Mouse (Mus musculus) MEL (cell line): ENCODE measurements at regions not wholly inside any gene's neighbourhood (a gene's known extent, or its start where the extent isn't known, plus 50 kb on each side); places are given as distances from the start of the nearest gene placed in this dataset.

Experiments used
- DNase-seq: peaks from one replicate; pipeline ENCODE4 v3.0.0; 2011; ENCODE audit warnings: low read depth, low spot score
- H3K27ac ChIP-seq: 2 replicates; pipeline ENCODE4 v1.5.1; 2012; ENCODE audit warnings: low read depth, mild to moderate bottlenecking, control low read depth, low read length, moderate library complexity; ENCODE audit not compliant: control insufficient read depth
- H3K27me3 ChIP-seq, 2 experiments: fragments of 150-350 bp in 1 of 2; sonication (generic) in 1 of 2; 2 replicates each; pipeline ENCODE4 v1.6.1; 2012; ENCODE audit warnings: low read length in 2 of 2, mild to moderate bottlenecking in 2 of 2, improper control_type of control experiment in 1 of 2, moderate library complexity in 1 of 2; ENCODE audit not compliant: insufficient read depth in 2 of 2, control insufficient read depth in 1 of 2
- H3K36me3 ChIP-seq, 2 experiments: 2 replicates each; pipeline ENCODE4 v1.6.1; 2012 to 2014; ENCODE audit warnings: low read length in 2 of 2, improper control_type of control experiment in 1 of 2, inconsistent platforms in 1 of 2, mild to moderate bottlenecking in 1 of 2; ENCODE audit not compliant: insufficient read depth in 2 of 2, control insufficient read depth in 1 of 2
- H3K4me1 ChIP-seq, 2 experiments: fragments of 150-350 bp in 1 of 2; sonication (generic) in 1 of 2; 2 replicates each; pipeline ENCODE4 v1.6.1; 2012; ENCODE audit warnings: low read length in 2 of 2, improper control_type of control experiment in 1 of 2, mild to moderate bottlenecking in 1 of 2; ENCODE audit not compliant: insufficient read depth in 2 of 2, control insufficient read depth in 1 of 2
- H3K4me3 ChIP-seq, 2 experiments: fragments of 150-350 bp in 1 of 2; sonication (generic) in 1 of 2; 2 replicates each; pipeline ENCODE4 v1.5.1; 2012; ENCODE audit warnings: low read depth in 2 of 2, low read length in 2 of 2, mild to moderate bottlenecking in 2 of 2, moderate library complexity in 2 of 2, control low read depth in 1 of 2, improper control_type of control experiment in 1 of 2; ENCODE audit not compliant: control insufficient read depth in 1 of 2, insufficient read depth in 1 of 2
- H3K79me2 ChIP-seq: 2 replicates; pipeline ENCODE4 v1.6.1; 2012; ENCODE audit warnings: mild to moderate bottlenecking, low read length, moderate library complexity; ENCODE audit not compliant: control insufficient read depth, poor library complexity, insufficient read depth
- H3K9ac ChIP-seq: 2 replicates; pipeline ENCODE4 v1.6.1; 2012; ENCODE audit warnings: low read depth, mild to moderate bottlenecking, control low read depth, low read length, moderate library complexity; ENCODE audit not compliant: control insufficient read depth, poor library complexity, severe bottlenecking
- H3K9me3 ChIP-seq: fragments of 150-350 bp; sonication (generic); replicated peaks from 2 replicates; pipeline ENCODE4 v1.6.1; 2012; ENCODE audit warnings: mild to moderate bottlenecking, low read length, improper control_type of control experiment, moderate library complexity; ENCODE audit not compliant: insufficient read depth
- BHLHE40 ChIP-seq: IDR thresholded peaks from 2 replicates; pipeline ENCODE4 v1.6.1; 2012; ENCODE audit warnings: low read depth, mild to moderate bottlenecking, inconsistent platforms, low read length, improper control_type of control experiment, borderline replicate concordance
- CHD1 ChIP-seq: IDR thresholded peaks from 2 replicates; pipeline ENCODE4 v1.6.1; 2012; ENCODE audit warnings: low read depth, mild to moderate bottlenecking, inconsistent platforms, low read length, improper control_type of control experiment
- CHD2 ChIP-seq: IDR thresholded peaks from 2 replicates; pipeline ENCODE4 v1.6.1; 2011; ENCODE audit warnings: low read length, improper control_type of control experiment
- E2F4 ChIP-seq: IDR thresholded peaks from 2 replicates; pipeline ENCODE4 v1.6.1; 2011; ENCODE audit warnings: low read depth, low read length, improper control_type of control experiment, borderline replicate concordance
- ELF1 ChIP-seq: IDR thresholded peaks from 2 replicates; pipeline ENCODE4 v1.6.1; 2014; ENCODE audit warnings: low read depth, mild to moderate bottlenecking, inconsistent platforms, low read length, improper control_type of control experiment, moderate library complexity
- ETS1 ChIP-seq: IDR thresholded peaks from 2 replicates; pipeline ENCODE4 v1.6.1; 2012; ENCODE audit warnings: low read depth, mild to moderate bottlenecking, inconsistent platforms, low read length, improper control_type of control experiment, moderate library complexity
- GATA1 ChIP-seq: IDR thresholded peaks from 2 replicates; pipeline ENCODE4 v1.6.1; 2011; ENCODE audit warnings: low read depth, low read length, improper control_type of control experiment
- KAT2A ChIP-seq: conservative IDR thresholded peaks from 2 replicates; pipeline ENCODE4 v1.6.1; 2012; ENCODE audit warnings: low read depth, low read length, improper control_type of control experiment, inconsistent platforms
- MAZ ChIP-seq: IDR thresholded peaks from 2 replicates; pipeline ENCODE4 v1.6.1; 2012; ENCODE audit warnings: low read depth, mild to moderate bottlenecking, inconsistent platforms, low read length, improper control_type of control experiment
- MEF2A ChIP-seq: IDR thresholded peaks from 2 replicates; pipeline ENCODE4 v1.6.1; 2014; ENCODE audit warnings: low read depth, mild to moderate bottlenecking, inconsistent platforms, low read length, improper control_type of control experiment; ENCODE audit not compliant: poor library complexity, insufficient replicate concordance, severe bottlenecking; ENCODE audit errors: extremely low read depth
- MXI1 ChIP-seq: IDR thresholded peaks from 2 replicates; pipeline ENCODE4 v1.6.1; 2011; ENCODE audit warnings: mild to moderate bottlenecking, low read depth, low read length, improper control_type of control experiment
- NRF1 ChIP-seq: IDR thresholded peaks from 2 replicates; pipeline ENCODE4 v1.6.1; 2014; ENCODE audit warnings: low read depth, mild to moderate bottlenecking, inconsistent platforms, low read length, improper control_type of control experiment, moderate library complexity; ENCODE audit not compliant: poor library complexity, insufficient read depth, severe bottlenecking
- POLR2A ChIP-seq, 2 experiments: IDR thresholded peaks; 2 replicates each; pipeline ENCODE4 v1.6.1; 2011 to 2012; ENCODE audit warnings: low read length in 2 of 2, mild to moderate bottlenecking in 2 of 2, control low read depth in 1 of 2, improper control_type of control experiment in 1 of 2, low read depth in 1 of 2, moderate library complexity in 1 of 2; ENCODE audit not compliant: control insufficient read depth in 1 of 2, insufficient read depth in 1 of 2, poor library complexity in 1 of 2
- POLR2AphosphoS5 ChIP-seq: IDR thresholded peaks from 2 replicates; pipeline ENCODE4 v1.6.1; 2012; ENCODE audit warnings: low read depth, borderline replicate concordance, mild to moderate bottlenecking, inconsistent platforms, low read length, moderate library complexity, mixed read lengths
- RAD21 ChIP-seq: IDR thresholded peaks from 2 replicates; pipeline ENCODE4 v1.6.1; 2011; ENCODE audit warnings: mild to moderate bottlenecking, low read depth, low read length, improper control_type of control experiment
- TBP ChIP-seq: IDR thresholded peaks from 2 replicates; pipeline ENCODE4 v1.8.0; 2011; ENCODE audit warnings: low read depth, low read length, improper control_type of control experiment
- TCF12 ChIP-seq: IDR thresholded peaks from 2 replicates; pipeline ENCODE4 v1.6.1; 2014; ENCODE audit warnings: low read depth, mild to moderate bottlenecking, inconsistent platforms, low read length, improper control_type of control experiment, moderate library complexity
- USF1 ChIP-seq: IDR thresholded peaks from 2 replicates; pipeline ENCODE4 v1.6.1; 2014; ENCODE audit warnings: low read depth, mild to moderate bottlenecking, inconsistent platforms, low read length, improper control_type of control experiment, moderate library complexity
- USF2 ChIP-seq, 2 experiments: IDR thresholded peaks; 2 replicates each; pipeline ENCODE4 v1.6.1; 2011 to 2012; ENCODE audit warnings: improper control_type of control experiment in 2 of 2, low read length in 2 of 2, borderline replicate concordance in 1 of 2, inconsistent platforms in 1 of 2, low read depth in 1 of 2, mild to moderate bottlenecking in 1 of 2; ENCODE audit not compliant: insufficient read depth in 1 of 2
- ZNF384 ChIP-seq: IDR thresholded peaks from 2 replicates; pipeline ENCODE4 v1.6.1; 2012; ENCODE audit warnings: low read depth, mild to moderate bottlenecking, inconsistent platforms, low read length, improper control_type of control experiment

- TF ChIP-seq ZNF384 (no peak), MXI1 (no peak), USF1 (no peak), KAT2A (no peak), POLR2AphosphoS5 (no peak), BHLHE40 (no peak), E2F4 (no peak), RAD21 (no peak), CHD1 (no peak), CHD2 (no peak), GATA1 (no peak)
- no peak overlapping the region for H3K27ac ChIP-seq
- no peak overlapping the region for H3K4me3 ChIP-seq
- no peaks in the 10 kb centered on the region for H3K27me3 ChIP-seq
- no peaks in the 10 kb centered on the region for H3K9me3 ChIP-seq
- no peaks in the 10 kb centered on the region for H3K4me1 ChIP-seq
- no peaks in the 10 kb centered on the region for H3K36me3 ChIP-seq
- no peaks in the 10 kb centered on the region for H3K79me2 ChIP-seq
- H3K9ac ChIP-seq = no peak overlapping the region
- DNase-seq = no peak
These were observed 121.3 kb upstream of the Chmp2b start for GRCm38 (mm10) chr16:65683703-65684320.

- no peak for TF ChIP-seq NRF1
- TF ChIP-seq MAZ = no peak
- no peak for TF ChIP-seq MEF2A
- no peak for TF ChIP-seq ETS1
- no peak for TF ChIP-seq POLR2A (IDR thresholded peaks at IDR 0.05; ENCODE audit: control insufficient read depth in 1 of 2, insufficient read depth in 1 of 2, low read depth in 1 of 2, low read length in 2 of 2, poor library complexity in 1 of 2)
- no peak for TF ChIP-seq TBP
- TF ChIP-seq GATA1 = no peak
- no peak for TF ChIP-seq ELF1
- no peak for TF ChIP-seq KAT2A
- no peak for TF ChIP-seq USF2 (IDR thresholded peaks at IDR 0.05; ENCODE audit: borderline replicate concordance in 1 of 2, insufficient read depth in 1 of 2, low read depth in 1 of 2, low read length in 2 of 2)
- TF ChIP-seq TCF12 = no peak
- no peaks in the 10 kb centered on the region for H3K27me3 ChIP-seq
- no peak overlapping the region for H3K4me3 ChIP-seq
- no peaks in the 10 kb centered on the region for H3K79me2 ChIP-seq
- no peaks in the 10 kb centered on the region for H3K36me3 ChIP-seq
- no peak for DNase-seq
- H3K4me1 ChIP-seq = no peaks in the 10 kb centered on the region
- H3K27ac ChIP-seq = no peak overlapping the region
- H3K9me3 ChIP-seq = no peaks in the 10 kb centered on the region
- no peak overlapping the region for H3K9ac ChIP-seq
These were observed 121.4 kb upstream of the Vgll3 start for GRCm38 (mm10) chr16:65693626-65694025.
